Mouse (Mus musculus): ENCODE measurements around the gene Dus1l. TPM values are rescaled to one million over a fixed set of nuclear protein-coding genes. Genes with fewer than 3 reads are reported as not detected.

Dus1l gene
- polyA plus RNA-seq, 1 experiment = 35.4 TPM

GRCm38 (mm10) chr11:120761811-120762671 is 34.2 kb downstream of the Dus1l start:
- H3K4me1 ChIP-seq (ENCODE audit: control insufficient read depth, insufficient read depth, low read length) = no peaks in the 10 kb centered on the region
- H3K4me3 ChIP-seq (replicated peaks; ENCODE audit: extremely low read depth, low read depth, low read length) = no peak overlapping the region
- no peak for DNase-seq
- 61% methylated on average over 14 of the region's 14 CpGs for WGBS
- TF ChIP-seq CTCF (IDR thresholded peaks at IDR 0.05; ENCODE audit: insufficient read depth, low read length) (no peak), POLR2A (IDR thresholded peaks at IDR 0.05; ENCODE audit: borderline replicate concordance, extremely low read depth, low read depth, low read length) (no peak)

DNA sequence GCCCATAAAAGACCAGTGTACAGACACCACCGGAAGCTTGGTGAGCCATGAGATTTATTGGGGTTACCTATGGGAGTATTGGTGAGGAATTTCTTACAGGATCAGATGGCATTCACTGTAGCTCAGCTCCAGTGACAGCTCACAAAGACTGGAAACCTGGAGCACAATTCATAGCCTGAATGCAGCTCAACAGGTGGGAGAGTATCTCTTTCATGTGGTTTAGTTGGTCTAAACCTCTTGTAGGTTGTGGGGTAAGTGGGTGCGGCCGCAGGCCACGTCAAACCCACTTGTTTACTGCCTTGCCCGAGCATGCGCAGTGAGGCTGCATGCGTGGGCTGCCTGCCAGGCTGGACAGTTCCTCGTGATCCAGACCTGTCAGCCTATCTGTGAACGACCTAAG is 36.0 kb downstream of the Dus1l start:
- H3K4me3 ChIP-seq (replicated peaks; ENCODE audit: extremely low read depth, low read depth, low read length) = no peak overlapping the region
- no peaks in the 10 kb centered on the region for H3K4me1 ChIP-seq (ENCODE audit: control insufficient read depth, insufficient read depth, low read length)
- TF ChIP-seq POLR2A (IDR thresholded peaks at IDR 0.05; ENCODE audit: borderline replicate concordance, extremely low read depth, low read depth, low read length) (no peak), CTCF (IDR thresholded peaks at IDR 0.05; ENCODE audit: insufficient read depth, low read length) (no peak)
- WGBS = 78% methylated on average over 9 of the region's 9 CpGs
- DNase-seq = no peak

DNA sequence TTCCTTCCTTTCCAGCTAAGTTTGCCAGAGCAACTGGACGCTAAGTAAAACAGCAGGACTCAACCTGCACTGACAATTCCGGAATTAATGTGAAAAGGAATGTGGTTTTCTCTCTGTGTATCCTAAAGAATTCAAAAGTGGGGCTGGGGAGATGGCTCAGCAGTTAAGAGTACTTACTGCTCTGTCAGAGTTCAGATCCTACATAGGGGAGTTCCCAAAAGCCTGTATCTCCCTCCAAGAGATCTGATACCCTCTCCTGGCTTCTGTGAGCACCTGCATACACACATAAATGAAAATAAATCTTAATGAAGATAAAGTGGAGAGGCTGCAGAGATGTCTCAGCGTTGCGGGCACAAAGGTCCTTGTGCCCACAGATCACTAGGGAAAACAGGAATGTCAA is 44.6 kb downstream of the Dus1l start:
- WGBS = 51% methylated on average over 4 of the region's 4 CpGs
- no peaks in the 10 kb centered on the region for H3K4me1 ChIP-seq (ENCODE audit: control insufficient read depth, insufficient read depth, low read length)

GRCm38 (mm10) chr11:120749430-120749829 is 46.8 kb downstream of the Dus1l start:
- no peak for DNase-seq
- Histone ChIP-seq H3K4me1 (ENCODE audit: control insufficient read depth, insufficient read depth, low read length) (no peaks in the 10 kb centered on the region), H3K4me3 (replicated peaks; ENCODE audit: extremely low read depth, low read depth, low read length) (no peak overlapping the region)
- 63% methylated on average over 8 of the region's 8 CpGs for WGBS
- TF ChIP-seq CTCF (IDR thresholded peaks at IDR 0.05; ENCODE audit: insufficient read depth, low read length) (peak; percentile 69), POLR2A (IDR thresholded peaks at IDR 0.05; ENCODE audit: borderline replicate concordance, extremely low read depth, low read depth, low read length) (no peak)

More for the DNA sequence above, 44.6 kb downstream of the Dus1l start:
- no peak overlapping the region for H3K4me3 ChIP-seq (replicated peaks; ENCODE audit: extremely low read depth, low read depth, low read length)
- no peak for DNase-seq
- TF ChIP-seq POLR2A (IDR thresholded peaks at IDR 0.05; ENCODE audit: borderline replicate concordance, extremely low read depth, low read depth, low read length) (no peak), CTCF (IDR thresholded peaks at IDR 0.05; ENCODE audit: insufficient read depth, low read length) (no peak)

GRCm38 (mm10) chr11:120747974-120748373 is 48.2 kb downstream of the Dus1l start:
- no peak for DNase-seq
- no peak for TF ChIP-seq CTCF (IDR thresholded peaks at IDR 0.05; ENCODE audit: insufficient read depth, low read length)
- H3K4me1 ChIP-seq (ENCODE audit: control insufficient read depth, insufficient read depth, low read length) = no peaks in the 10 kb centered on the region
- H3K4me3 ChIP-seq (replicated peaks; ENCODE audit: extremely low read depth, low read depth, low read length) = no peak overlapping the region
- WGBS = 58% methylated on average over 4 of the region's 4 CpGs

GRCm38 (mm10) chr11:120744121-120744701 is 52.0 kb downstream of the Dus1l start:
- Histone ChIP-seq H3K4me1 (ENCODE audit: control insufficient read depth, insufficient read depth, low read length) (peaks cover 2% of the 10 kb centered on the region; the same call in 1 of the 2 replicates), H3K4me3 (replicated peaks; ENCODE audit: extremely low read depth, low read depth, low read length) (no peak overlapping the region)
- no peak for DNase-seq
- TF ChIP-seq CTCF (IDR thresholded peaks at IDR 0.05; ENCODE audit: insufficient read depth, low read length) (no peak), POLR2A (IDR thresholded peaks at IDR 0.05; ENCODE audit: borderline replicate concordance, extremely low read depth, low read depth, low read length) (peak; percentile 27; the same call in 1 of the 2 replicates)
- 56% methylated on average over 7 of the region's 7 CpGs for WGBS

DNA sequence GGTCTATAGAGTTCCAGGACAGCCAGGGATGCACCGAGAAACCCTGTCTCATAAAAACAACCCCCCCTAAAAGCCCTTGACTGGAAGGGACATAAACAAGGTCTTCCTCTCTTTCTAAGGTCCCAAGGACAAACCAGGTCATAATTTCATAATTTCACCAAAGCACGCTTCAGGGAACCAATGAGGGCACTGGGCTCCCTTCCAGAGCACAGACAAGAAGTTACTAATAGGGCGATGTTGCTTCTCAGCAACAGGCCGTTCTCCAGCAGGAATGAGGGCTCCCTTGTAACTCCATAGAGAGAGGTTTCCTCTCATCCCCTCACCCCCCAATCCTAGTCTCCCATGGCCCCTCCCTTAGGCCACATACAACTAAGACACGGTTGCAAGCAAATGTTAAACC is 55.2 kb downstream of the Dus1l start:
- no peak for DNase-seq
- TF ChIP-seq POLR2A (IDR thresholded peaks at IDR 0.05; ENCODE audit: borderline replicate concordance, extremely low read depth, low read depth, low read length) (no peak), CTCF (IDR thresholded peaks at IDR 0.05; ENCODE audit: insufficient read depth, low read length) (no peak)
- 66% methylated on average over 5 of the region's 5 CpGs for WGBS
- peaks cover 2% of the 10 kb centered on the region; the same call in 1 of the 2 replicates for H3K4me1 ChIP-seq (ENCODE audit: control insufficient read depth, insufficient read depth, low read length)
- H3K4me3 ChIP-seq (replicated peaks; ENCODE audit: extremely low read depth, low read depth, low read length) = no peak overlapping the region

Other genes with a start within 250 kb of the Dus1l start
- gene Mcrip1, start 246.7 kb downstream of the Dus1l start, polyA plus RNA-seq (2012; rRNA removed) = 133 and 168 TPM in 2 replicates
- gene Ppp1r27, start 245.3 kb downstream of the Dus1l start, polyA plus RNA-seq (2012; rRNA removed) = 3.3 TPM in 1 of 2 replicates, not detected in the other
- gene P4hb, start 223.2 kb downstream of the Dus1l start, polyA plus RNA-seq (2012; rRNA removed) = 192 and 254 TPM in 2 replicates
- gene Arhgdia, start 214.8 kb downstream of the Dus1l start, polyA plus RNA-seq (2012; rRNA removed) = 890 and 923 TPM in 2 replicates
- 26.1 and 29.1 TPM in 2 replicates for gene Alyref, start 198.0 kb downstream of the Dus1l start, polyA plus RNA-seq (2012; rRNA removed)
- gene Anapc11, start 198.0 kb downstream of the Dus1l start, polyA plus RNA-seq (2012; rRNA removed) = 136 and 159 TPM in 2 replicates
- gene Npb, start 187.9 kb downstream of the Dus1l start, polyA plus RNA-seq (2012; rRNA removed) = 2.5 and 3.0 TPM in 2 replicates
- 217 and 238 TPM in 2 replicates for gene Pcyt2, start 178.5 kb downstream of the Dus1l start, polyA plus RNA-seq (2012; rRNA removed)
- gene Sirt7, start 171.2 kb downstream of the Dus1l start, polyA plus RNA-seq (2012; rRNA removed) = 75.2 and 84.1 TPM in 2 replicates
- gene Mafg, start 162.8 kb downstream of the Dus1l start, polyA plus RNA-seq (2012; rRNA removed) = 41.5 and 51.3 TPM in 2 replicates
- gene Pycr1, start 152.6 kb downstream of the Dus1l start, polyA plus RNA-seq (2012; rRNA removed) = 4.1 and 4.5 TPM in 2 replicates
- 1.1 and 3.1 TPM in 2 replicates for gene Myadml2, start 148.2 kb downstream of the Dus1l start, polyA plus RNA-seq (2012; rRNA removed)
- gene Notum, start 135.2 kb downstream of the Dus1l start, polyA plus RNA-seq (2012; rRNA removed) = 15.5 and 20.6 TPM in 2 replicates
- 86.9 and 95.8 TPM in 2 replicates for gene Aspscr1, start 123.4 kb downstream of the Dus1l start, polyA plus RNA-seq (2012; rRNA removed)
- gene Cenpx, start 82.7 kb downstream of the Dus1l start, polyA plus RNA-seq (2012; rRNA removed) = 68.0 and 69.1 TPM in 2 replicates
- 35.6 and 40.1 TPM in 2 replicates for gene Lrrc45, start 82.5 kb downstream of the Dus1l start, polyA plus RNA-seq (2012; rRNA removed)
- 62.0 and 76.8 TPM in 2 replicates for gene Rac3, start 74.9 kb downstream of the Dus1l start, polyA plus RNA-seq (2012; rRNA removed)
- gene Dcxr, start 69.1 kb downstream of the Dus1l start, polyA plus RNA-seq (2012; rRNA removed) = 326 and 340 TPM in 2 replicates
- gene Cbr2, start 64.3 kb downstream of the Dus1l start, polyA plus RNA-seq (2012; rRNA removed) = 13,780 and 14,250 TPM in 2 replicates
- gene Hmga1b, start 33.6 kb downstream of the Dus1l start, polyA plus RNA-seq (2012; rRNA removed) = 0.24 and 1.6 TPM in 2 replicates
- 55.8 and 59.8 TPM in 2 replicates for gene Rfng, start 12.2 kb downstream of the Dus1l start, polyA plus RNA-seq (2012; rRNA removed)
- 116 and 141 TPM in 2 replicates for gene Gps1, start 12.1 kb downstream of the Dus1l start, polyA plus RNA-seq (2012; rRNA removed)
- 1,387 and 1,388 TPM in 2 replicates for gene Fasn, start 28.1 kb upstream of the Dus1l start, polyA plus RNA-seq (2012; rRNA removed)
- 2.6 and 2.9 TPM in 2 replicates for gene Ccdc57, start 136.5 kb upstream of the Dus1l start, polyA plus RNA-seq (2012; rRNA removed)
- 20.8 and 28.8 TPM in 2 replicates for gene Slc16a3, start 152.1 kb upstream of the Dus1l start, polyA plus RNA-seq (2012; rRNA removed)
- gene Csnk1d, start 194.9 kb upstream of the Dus1l start, polyA plus RNA-seq (2012; rRNA removed) = 61.2 and 75.3 TPM in 2 replicates
- gene Cd7, start 243.0 kb upstream of the Dus1l start, polyA plus RNA-seq (2012; rRNA removed) = 5.8 and 6.4 TPM in 2 replicates